Mouse (Mus musculus) frontal cortex, adult (tissue): ENCODE results near the gene Cd93.

Source experiments
- ATAC-seq: cut with Nextera tagmentation; 2 replicates; pipeline ENCODE4 v1.9.2; 2017; ENCODE audit warnings: mild to moderate bottlenecking, moderate library complexity, mixed read lengths; ENCODE audit not compliant: low TSS enrichment

The Cd93 gene

DNA sequence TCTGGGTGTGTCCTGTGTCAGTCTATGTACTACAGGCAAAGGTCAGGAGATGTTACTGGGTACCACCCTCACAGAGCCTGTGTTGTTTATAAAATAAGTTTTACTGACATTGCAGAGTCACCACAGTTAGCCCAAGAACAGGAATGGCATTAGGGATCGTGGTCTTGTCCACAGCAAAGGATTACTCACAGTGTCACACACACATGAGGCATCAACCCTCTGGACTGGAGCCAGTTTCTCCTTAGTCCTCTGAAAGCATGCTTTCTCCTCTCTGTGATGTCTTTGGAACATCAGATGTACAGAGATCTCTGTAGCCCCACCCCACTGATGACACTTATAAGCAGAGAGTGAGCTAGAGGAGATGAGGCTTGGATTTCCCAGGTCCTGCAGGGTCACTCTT, 41.1 kb downstream of the Cd93 start:
- ATAC-seq, result no peak

DNA sequence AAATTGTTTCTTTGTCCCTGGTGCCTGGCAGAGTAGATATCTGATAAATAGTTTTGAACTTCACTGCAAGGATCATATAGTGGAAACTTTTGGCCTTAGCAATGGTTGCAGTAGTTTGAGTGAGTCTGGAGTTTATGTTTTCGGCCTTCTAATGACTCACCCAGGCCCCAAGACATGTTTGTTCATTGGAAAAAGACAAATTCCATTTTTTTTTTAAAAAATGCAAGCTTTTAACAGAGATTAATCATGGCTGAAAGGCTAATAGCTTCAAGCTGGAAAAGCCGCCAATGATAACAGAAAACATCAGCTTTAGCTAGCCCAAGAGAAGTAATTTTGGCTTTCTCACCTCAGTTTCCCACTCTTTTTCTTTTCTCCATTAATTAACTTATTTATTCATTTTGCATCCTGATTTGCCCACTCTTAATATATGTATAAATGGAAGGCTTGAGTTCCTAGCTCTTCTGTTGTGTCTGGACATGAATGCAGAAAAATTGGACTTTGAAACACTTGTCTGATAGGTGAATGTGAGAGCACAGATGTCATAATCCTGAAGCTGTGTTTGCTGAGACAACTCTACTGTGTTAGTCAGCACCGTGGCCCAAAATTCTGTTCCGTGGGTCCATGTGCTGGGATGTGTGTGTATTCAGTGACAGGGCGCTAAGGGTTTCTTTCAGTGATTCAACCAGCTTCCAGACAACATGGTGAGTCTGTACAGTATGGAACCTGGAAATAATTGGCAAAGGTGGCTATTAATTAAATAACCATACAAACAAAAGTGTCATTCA, 44.3 kb downstream of the Cd93 start:
- ATAC-seq, result no peak

DNA sequence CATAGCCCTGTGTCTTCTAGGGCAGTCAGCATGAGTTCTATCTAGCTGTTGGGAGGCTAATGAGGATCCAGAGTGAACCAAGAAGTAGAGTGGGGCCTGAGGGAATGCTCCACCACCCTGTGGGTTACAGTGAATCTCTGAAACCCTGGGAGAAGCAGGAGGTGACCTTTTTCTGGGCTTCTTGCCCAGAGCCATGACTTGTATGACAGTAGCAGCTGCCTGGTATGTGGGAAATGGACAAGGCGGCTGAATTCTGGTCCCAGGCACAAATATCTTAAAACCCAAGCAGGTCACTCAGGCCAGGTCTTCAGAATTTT, 45.6 kb downstream of the Cd93 start:
- ATAC-seq, result no peak

DNA sequence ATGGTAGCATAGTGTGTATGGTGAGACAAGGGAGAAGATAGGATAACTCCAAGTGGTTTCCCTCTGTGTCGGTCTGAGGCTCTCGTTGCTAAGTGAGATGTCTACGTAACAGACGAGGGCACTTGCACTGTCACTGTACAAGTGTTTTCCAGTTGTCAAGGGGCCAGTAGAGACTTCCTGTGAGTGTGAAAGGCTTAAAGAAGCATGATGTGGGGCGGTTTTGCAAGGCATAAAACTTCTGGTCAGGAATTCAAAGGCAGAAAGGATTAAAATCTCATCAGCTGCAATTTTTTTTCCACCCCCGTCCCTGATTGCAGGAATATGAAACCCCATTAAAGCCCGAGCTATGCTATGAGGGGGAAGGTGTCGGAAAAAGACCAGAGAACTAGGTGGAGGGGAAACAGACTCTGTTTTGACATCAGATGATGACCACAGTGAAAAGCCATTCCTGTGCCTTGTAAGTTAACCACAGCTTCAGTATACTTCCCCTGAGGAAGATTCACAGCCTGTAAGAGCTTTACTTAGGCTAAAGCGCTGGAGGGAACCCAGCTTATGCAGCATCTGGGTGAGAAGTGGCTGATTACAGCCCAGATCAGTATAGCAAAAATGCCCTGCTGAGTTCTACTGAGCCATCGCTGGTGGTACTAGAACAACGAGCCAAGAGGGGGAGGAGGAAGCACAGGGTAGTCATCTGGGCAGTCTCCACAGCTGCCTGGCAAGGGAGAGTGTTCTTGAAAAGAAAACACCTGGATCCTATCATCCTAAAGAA, 46.2 kb downstream of the Cd93 start:
- ATAC-seq, result peak; percentile 39

DNA sequence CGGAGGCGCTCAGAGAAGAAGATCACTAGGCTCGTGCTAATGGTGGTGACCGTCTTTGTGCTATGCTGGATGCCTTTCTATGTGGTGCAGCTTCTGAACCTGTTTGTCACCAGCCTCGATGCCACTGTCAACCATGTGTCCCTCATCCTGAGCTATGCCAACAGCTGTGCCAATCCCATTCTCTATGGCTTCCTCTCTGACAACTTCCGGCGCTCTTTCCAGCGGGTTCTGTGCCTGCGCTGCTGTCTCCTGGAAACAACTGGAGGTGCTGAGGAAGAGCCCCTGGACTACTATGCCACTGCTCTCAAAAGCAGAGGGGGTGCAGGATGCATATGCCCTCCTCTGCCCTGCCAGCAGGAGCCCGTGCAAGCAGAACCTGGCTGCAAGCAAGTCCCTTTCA, 47.2 kb downstream of the Cd93 start:
- peak; percentile 30 for ATAC-seq

DNA sequence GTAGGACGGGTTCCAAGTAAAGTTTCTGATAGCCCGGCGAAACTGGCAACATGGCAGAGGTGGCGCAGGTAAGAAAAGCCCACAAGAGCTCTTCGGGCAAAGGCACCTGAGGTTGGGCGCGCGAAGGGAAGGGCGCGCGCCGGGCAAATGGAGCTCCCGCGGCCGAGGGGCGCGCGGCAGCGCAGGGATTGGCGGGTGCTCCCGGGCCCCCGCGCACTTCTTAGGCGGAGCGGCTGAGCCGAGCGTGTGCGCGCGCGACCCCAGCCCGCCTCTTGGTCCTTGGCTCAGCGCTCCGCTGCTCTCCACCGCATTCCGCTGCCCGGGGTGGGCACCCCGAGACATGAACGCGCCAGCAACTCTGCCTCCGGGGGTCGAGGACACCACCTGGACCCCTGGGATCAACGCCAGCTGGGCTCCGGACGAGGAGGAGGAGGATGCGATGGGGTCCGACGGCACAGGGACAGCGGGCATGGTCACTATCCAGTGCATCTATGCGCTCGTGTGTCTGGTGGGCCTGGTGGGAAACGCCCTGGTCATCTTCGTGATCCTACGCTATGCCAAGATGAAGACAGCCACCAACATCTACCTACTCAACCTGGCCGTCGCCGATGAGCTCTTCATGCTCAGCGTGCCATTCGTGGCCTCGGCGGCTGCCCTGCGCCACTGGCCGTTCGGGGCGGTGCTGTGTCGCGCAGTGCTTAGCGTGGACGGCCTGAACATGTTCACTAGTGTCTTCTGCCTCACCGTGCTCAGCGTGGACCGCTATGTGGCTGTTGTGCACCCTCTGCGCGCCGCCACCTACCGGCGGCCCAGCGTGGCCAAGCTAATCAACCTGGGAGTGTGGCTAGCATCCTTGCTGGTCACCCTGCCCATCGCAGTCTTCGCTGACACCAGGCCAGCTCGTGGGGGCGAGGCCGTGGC, 48.0 kb downstream of the Cd93 start, which contains the start of gene Sstr4:
Gene Sstr4 (plus strand): TSS at position 214 of the 921 bp plus-strand sequence.
- ATAC-seq, result peak; percentile 60

DNA sequence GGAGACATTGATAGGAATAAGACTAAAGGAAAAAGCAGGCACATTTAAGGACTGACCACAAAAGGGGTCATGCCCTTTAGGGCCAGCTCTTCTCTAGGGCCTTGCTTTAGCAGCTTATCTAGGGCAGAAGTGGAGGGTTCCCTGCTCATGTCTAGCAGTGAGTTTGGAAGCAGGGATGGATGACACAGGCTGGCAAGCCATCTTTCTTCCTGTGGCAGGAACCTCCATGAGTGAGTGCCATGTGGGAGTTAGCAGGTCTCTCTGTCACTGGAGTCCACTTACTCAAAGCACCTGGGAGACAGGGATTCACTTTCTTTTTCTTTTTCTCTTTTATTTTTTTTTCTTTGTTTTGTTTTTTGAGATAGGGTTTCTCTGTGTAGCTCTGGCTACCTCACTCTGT, 49.5 kb downstream of the Cd93 start:
- ATAC-seq, result no peak

DNA sequence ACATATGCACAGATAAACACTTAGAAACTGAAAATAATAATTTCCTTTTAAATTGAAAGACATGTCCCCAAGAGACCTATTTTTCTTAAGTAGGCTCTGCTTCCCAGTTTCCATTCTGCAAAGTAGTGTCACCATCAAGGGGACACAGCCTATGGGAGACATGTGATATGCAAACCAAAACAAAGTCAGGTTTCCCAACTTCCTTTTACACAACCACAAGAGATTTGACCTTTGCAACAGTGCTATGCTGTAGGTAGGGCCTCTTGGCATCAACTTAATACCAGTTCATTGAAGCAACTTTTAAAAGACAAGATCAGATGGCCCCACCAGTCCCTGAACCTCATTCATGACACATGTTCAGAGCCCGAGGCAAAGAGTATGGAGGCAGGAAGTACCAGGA, 50.2 kb downstream of the Cd93 start:
- ATAC-seq, result no peak

DNA sequence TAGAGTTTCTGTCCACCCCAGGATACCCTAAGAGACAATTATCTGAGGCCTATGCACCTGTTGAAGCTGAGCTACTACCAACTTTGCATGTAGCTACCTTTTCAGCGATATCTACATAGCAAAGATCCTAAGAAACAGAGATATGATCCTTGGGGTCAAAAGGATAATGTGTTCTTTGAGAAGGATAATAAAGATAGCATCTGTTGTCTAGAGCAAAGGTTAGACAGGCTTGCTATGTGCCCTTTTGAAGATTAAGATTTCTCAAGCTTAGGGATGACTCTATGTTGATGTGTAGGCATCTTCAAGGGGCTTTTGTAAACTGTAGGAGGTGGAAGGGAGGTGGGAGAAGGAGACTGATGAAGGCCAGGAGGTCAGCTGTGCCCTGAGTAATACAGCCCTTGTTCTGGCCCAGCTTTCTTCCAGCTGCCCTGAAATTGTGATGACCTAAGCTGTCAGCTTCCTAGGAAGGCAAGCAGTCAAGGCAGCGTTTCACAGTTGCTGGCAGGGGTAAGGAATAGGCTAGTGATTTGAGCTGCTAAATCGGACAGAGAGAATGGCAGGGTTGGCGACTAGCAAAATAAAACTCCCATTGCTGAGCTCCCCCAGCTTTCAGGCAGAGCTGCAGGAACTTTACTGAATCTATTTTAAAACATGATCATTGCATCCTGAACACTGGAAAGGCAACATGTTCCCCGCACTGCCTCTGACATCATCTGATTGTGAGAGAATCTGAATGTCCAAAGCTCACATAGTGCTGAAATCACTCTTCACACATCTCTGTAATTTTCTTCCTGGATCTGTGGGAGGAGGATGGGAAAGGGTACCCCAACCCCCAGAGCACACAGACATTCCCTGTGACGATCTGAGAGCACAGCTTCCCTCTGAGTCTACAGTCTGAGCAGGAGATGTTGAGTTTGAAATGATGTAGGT, 55.4 kb downstream of the Cd93 start:
- ATAC-seq, result peak; percentile 90

DNA sequence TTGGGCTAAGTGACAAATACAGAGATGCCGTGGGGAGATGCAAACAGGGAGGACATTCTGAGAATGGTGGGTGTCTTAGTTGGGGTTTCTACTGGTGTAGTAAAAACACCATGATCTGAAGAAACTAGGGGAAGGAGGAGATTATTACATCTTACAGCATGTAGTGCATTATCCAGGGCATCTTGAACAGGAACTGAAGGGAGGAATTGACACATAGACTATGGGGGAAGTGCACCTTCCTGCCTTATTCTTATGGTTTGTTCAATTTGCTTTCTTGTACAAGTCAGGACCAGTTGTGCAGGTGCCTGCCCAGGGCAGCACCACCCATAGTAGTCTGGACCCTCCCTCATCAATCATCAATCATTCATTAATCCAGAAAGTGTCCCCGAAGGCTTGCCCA, 56.4 kb downstream of the Cd93 start:
- ATAC-seq, result no peak
